8 mouse cellular contexts compared by ENCODE assay signal in genomic region chr11:6200087-6200569, GRCm38 (mm10). TPM values are rescaled to one million over a fixed set of nuclear protein-coding genes. Genes with fewer than 3 reads are reported as not detected.
A peak's percentile ranks its signal among the peaks of the same experiment; 100 is the strongest.
DNase-seq lines count a peak whose midpoint lies in the region; ATAC-seq and TF ChIP-seq lines count a peak whose summit lies in the region.

TSS of gene Nudcd3 (minus strand) at chr11:6200415.

- WGBS in hindbrain, embryonic 10.5 days, result under 1% methylated on average over 39 of the region's 39 CpGs
- under 1% methylated on average over 39 of the region's 39 CpGs for WGBS in lung, postnatal 0 days

- H3K4me2 ChIP-seq in lung, postnatal 0 days (replicated peaks; ENCODE audit: low read depth, low read length), result peak within 1 kb of the TSS; percentile 93

- H3K9me3 ChIP-seq in hindbrain, embryonic 10.5 days, result no peaks in the 10 kb centered on the region
- H3K9me3 ChIP-seq in lung, postnatal 0 days (ENCODE audit: low read length), result no peaks in the 10 kb centered on the region

- peaks cover 24% of the 10 kb centered on the region for H3K4me1 ChIP-seq in hindbrain, embryonic 10.5 days (replicated peaks)
- peaks cover 14% of the 10 kb centered on the region; the same call in 1 of the 2 replicates for H3K4me1 ChIP-seq in lung, postnatal 0 days (ENCODE audit: insufficient read depth, low read depth, low read length)

- peaks cover 16% of the 10 kb centered on the region for H3K36me3 ChIP-seq in hindbrain, embryonic 10.5 days
- H3K36me3 ChIP-seq in lung, postnatal 0 days (ENCODE audit: insufficient read depth, low read length), result no peaks in the 10 kb centered on the region

- peak within 1 kb of the TSS; percentile 98 for H3K27ac ChIP-seq in hindbrain, embryonic 10.5 days
- peak within 1 kb of the TSS; percentile 98 for H3K27ac ChIP-seq in lung, postnatal 0 days (ENCODE audit: low read length)

- peak; percentile 92 for ATAC-seq in frontal cortex, adult (ENCODE audit: low TSS enrichment)
- peak; percentile 98 for ATAC-seq in lung, postnatal 0 days

- no peak for TF ChIP-seq CTCF in lung, postnatal 0 days (IDR thresholded peaks at IDR 0.05)

- H3K27me3 ChIP-seq in hindbrain, embryonic 10.5 days (ENCODE audit: insufficient read depth, poor library complexity, severe bottlenecking), result no peaks in the 10 kb centered on the region
- H3K27me3 ChIP-seq in lung, postnatal 0 days (replicated peaks; ENCODE audit: insufficient read depth, low read length), result no peaks in the 10 kb centered on the region

- peak within 1 kb of the TSS; percentile 100 for H3K4me3 ChIP-seq in hindbrain, embryonic 10.5 days
- peak within 1 kb of the TSS; percentile 89 for H3K4me3 ChIP-seq in lung, postnatal 0 days (ENCODE audit: low read depth, low read length)

- peak within 1 kb of the TSS; percentile 92 for H3K9ac ChIP-seq in lung, postnatal 0 days (replicated peaks; ENCODE audit: low read depth)

- peak; percentile 97 for DNase-seq in MN1 (ENCODE audit: low spot score)
- DNase-seq in cerebellum, adult 9-10 months, result peak; percentile 92
- DNase-seq in hindbrain, embryonic 10.5 days (ENCODE audit: low spot score), result peak; percentile 90
- peak; percentile 93 for DNase-seq in layer of hippocampus, adult 9-11 months
- peak; percentile 96 for DNase-seq in lung, postnatal 0 days (ENCODE audit: low spot score)
- peak; percentile 75 for DNase-seq in ovary, postnatal 14 days (ENCODE audit: low spot score)
- peak; percentile 87 for DNase-seq in thymus, postnatal 14 days

- no peak for TF ChIP-seq EP300 in lung, postnatal 0 days (IDR thresholded peaks at IDR 0.05)

RNA-seq across cellular contexts. Expression of gene Nudcd3, which starts in this region (rescaled TPM):
- 45.1 and 49.0 TPM in 2 replicates for polyA plus RNA-seq in hindbrain, embryonic 10.5 days (2016; fragmentation: Nextera tagmentation; extraction: Ambion mirVana)
- polyA plus RNA-seq in lung, postnatal 0 days (2015; fragmentation: Nextera tagmentation; extraction: Ambion mirVana), result 26.8 TPM in 2 replicates

Comparison
In these comparisons a context has a peak if more than half of its experiments do, and no peak if none do; other contexts are left out.
1. Peak in every context shown above with its lines: DNase-seq, ATAC-seq, H3K4me3 ChIP-seq and H3K27ac ChIP-seq.